Mouse (Mus musculus): ENCODE data around the gene Esrrg.

Esrrg gene

DNA sequence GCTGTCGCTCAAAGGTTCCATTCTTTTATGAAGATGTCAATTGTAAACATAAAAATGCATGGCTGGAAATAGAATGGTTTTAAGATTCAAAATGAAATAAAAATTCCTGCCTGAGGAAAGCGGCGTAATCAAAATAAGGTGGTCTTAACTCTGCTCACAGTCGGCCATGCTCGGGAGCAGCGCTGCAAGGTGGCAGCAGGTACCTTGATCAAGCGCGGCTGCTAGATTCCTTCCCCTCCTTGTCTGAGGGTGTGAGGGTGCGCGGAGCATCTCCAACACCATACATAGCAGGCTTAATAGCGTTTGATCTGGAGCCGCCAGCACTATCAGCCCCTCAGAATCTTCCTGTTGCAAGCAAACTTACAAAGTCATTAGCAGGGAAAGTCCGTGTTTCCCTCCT lies 399.9 kb downstream of the Esrrg start:
- no peak for DNase-seq

DNA sequence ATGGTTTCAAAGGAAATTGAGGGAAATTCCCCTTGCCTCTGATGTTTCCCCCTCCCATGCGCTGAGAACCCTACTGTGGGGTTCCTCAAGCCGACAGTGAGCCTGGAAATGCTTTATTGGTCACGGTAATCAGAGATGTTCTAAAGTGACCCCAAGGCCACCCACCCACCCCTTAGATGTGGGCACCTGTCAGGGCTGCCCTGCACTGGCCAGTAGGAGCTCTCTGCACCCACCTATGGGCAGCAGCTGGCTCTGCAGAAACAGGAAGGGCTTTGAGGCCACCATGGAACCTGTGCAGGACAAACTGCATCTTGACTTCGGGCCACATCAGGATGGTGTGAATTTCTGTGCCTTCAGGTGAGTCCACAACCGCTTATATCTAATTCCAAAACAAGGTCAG lies 401.3 kb downstream of the Esrrg start:
- DNase-seq, result no peak

DNA sequence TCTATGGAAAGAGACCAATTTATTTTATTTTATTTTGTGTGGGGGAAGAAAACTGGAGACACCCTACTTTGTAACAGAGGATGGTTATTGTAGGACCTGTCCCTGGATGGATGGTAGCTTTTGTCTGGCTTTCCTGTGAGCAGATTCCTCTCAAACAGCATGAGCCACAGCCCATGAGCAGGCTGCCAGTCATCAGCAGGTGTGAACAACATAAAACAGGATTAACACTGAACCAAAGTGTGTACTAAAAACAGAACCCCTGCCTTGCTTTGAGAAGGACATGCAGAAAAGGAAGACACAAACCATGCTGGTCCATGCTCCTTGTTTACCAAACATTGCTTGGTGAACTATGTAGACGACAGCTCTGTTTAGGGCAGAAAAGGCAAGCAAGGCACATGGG lies 402.3 kb downstream of the Esrrg start:
- no peak for DNase-seq

DNA sequence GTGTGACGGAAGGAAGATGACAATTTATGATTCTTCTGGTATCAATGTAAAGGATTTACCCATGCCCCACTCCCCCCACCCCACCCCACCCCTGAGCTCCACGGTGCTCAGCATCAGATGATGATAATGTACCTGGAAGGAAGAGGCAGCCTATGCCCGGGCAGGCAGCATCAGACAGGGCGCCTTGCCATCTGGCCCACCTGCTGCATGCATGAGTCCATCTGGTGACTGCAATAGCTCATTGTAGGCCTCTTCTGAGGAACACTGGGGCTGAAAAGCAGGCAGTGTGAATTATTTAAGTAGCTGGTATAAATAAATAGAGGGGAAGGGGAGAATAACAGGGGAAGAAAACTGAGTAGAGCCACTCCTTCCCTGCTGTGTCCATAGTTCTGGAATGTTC lies 405.8 kb downstream of the Esrrg start:
- DNase-seq, result no peak

DNA sequence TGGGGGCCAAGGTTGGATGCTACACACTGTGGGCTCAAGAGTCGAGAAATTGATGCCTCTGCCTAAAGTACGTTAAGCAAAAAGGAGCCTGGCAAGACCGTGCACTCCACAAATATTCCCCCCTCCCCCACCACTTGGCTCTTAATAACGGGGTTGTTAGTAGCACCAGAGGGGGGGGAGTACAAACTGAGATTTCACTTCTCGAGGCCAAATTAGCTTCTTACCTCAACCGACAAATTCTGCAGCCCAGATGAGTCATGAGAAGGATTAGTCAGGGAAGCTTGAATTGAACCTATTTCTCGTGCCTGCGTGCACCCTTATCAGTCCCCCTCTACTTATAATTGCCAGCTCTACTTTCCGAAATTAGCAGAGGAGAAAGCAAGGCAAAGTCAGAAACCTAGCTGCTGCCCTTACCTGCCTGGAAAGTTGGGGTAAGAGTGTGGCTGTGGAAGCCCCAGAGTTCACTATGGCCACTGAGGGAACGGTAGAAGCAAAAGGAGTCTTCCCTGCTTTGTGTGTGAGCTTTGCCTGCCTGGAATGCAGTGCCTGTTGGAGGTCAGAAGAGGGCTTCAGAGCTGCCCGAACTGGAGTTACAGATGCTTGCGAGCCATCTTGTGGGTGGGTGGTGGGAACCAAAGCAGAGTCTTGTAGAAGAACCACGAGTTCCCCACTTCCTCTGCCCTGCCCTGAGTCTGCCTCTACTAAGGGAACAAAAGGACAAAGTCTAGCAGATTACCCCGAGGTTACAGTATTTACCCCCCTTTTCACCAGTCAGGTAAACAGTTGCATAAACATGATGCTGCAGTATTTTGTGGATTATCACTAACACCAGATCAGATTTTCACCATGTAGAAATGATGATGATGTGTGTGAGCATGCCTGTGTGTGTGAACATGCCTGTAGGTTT lies 409.6 kb downstream of the Esrrg start:
- DNase-seq, result no peak

DNA sequence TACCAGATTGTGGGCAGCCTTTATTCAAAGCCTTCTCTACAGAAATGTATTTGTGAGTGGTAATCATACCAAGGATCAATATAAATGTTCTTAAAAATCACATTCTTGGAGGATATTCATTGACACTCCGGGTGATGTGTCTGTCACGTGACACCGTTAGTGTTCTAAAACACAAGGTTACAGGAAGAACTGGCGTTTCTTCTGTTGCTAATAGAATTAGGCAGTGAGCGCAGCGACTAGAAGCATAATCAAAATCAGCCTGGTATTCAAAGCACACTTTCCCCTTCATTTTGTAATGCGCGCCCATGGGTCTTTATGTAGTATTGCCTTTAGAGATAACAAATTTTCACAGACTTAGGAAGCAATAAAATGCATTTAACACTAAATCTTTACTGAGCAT lies 420.6 kb downstream of the Esrrg start:
- no peak for DNase-seq

DNA sequence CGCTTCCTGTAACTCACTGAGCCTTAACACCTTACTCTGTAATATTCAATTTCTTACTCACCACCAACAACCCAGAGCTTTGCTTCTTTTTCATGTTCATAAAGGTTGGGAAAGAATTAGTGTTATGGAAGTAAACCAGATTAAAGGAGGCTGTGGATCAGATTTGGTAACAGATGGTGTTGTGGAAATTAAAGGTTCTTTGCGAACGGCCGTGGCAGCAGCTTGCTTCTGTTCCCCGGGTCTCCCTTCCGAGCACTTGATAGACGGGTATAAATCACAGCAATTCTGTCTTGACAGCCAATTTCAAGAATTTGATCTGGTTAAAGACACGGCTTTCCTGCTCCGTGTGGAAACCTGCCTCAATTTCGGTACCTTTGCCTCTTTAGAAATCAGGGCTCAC lies 421.5 kb downstream of the Esrrg start:
- no peak for DNase-seq

DNA sequence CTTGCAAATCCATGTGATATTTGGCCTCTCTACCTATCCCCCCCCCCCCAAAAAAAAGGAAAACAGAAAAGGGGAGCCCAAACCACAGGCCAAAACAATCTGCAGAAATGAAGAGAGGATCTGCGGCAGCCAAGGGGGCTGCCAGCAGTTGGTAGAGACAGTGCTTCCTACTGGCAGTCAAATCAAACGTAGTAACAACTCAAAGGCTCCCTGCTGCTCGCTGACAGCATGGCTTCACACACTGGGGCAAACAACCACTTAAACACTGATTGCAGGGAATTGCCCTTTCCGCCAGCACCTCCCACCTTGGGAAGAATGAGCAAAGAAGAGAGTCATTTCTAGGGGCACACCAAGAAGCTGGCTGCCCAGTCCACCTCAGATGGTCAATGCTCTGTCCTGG lies 422.7 kb downstream of the Esrrg start:
- DNase-seq, result no peak

DNA sequence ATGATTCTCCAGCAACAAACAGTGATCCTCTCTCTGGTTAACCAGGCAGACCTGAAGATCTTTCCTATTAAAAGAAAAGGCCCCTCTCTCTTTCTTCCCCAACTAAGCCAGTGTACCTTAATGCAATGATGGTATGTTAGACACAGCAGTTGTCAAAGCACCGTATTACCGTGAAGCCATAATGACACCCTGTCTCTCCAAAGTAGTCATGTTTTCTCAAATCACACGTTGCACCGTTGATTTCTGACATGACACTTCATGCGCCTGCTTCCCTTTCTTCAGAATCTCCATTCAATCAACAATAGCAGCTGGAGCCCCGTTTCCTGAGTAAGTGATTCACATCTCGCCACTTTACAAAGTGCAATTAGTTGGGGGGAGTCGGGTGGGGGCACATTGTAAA lies 427.4 kb downstream of the Esrrg start:
- no peak for DNase-seq

DNA sequence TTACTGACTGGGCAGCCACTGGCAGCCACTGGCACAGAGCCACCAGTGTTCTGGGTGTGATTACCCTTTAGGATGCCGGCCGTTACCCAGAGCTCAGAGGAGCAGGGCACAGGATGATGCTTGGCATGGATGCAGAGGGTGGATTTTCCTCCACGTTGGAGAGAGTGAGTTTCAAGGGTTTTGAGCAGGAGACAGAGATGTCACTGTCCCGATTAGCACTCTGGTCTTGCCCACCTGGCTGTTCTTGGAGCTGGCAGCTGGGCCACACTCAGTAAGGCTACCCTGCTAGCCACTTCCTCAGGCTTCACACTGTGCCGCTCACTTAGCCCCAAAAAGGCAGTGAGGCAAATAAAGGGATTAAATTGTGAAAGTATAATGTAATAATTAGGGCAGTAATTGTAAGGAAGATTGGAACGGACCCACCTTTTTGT lies 438.1 kb downstream of the Esrrg start:
- no peak for DNase-seq

DNA sequence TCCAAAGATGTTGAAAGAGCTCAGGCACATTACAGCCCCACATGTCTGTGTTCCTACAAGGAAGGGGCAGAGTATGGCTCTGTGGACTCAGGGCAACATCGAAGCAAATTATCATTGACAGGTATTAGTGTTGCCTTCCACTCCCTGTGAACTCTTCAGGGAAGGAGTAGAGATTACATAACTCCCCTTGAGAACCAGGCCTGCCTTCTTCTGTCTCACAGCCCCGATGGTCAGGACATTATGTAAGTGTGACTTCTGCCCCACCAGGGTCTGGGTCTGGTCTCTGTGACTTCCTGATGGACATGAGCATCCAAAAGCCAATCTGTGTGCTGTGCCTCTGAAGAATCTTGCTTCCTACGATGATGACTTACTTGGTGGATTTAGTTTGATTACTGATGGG lies 438.6 kb downstream of the Esrrg start:
- DNase-seq, result no peak

DNA sequence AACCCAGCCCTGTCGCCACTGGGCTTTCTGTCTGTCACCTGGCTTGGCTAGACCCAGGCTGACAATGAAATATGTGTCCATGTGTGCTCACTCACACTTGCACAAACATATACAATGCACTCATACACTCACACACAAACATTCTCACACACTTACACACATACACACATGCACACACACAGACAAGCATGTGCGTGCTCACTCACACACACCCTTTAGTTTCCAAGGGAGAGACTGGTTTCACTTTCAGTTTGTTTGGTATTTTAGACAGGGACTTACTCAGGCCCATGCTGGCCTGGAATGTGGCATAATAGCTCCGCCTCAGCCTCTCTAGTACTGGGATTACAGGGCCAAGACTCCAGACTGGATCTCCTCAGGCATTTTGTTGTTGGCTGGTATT lies 447.3 kb downstream of the Esrrg start:
- DNase-seq, result no peak

DNA sequence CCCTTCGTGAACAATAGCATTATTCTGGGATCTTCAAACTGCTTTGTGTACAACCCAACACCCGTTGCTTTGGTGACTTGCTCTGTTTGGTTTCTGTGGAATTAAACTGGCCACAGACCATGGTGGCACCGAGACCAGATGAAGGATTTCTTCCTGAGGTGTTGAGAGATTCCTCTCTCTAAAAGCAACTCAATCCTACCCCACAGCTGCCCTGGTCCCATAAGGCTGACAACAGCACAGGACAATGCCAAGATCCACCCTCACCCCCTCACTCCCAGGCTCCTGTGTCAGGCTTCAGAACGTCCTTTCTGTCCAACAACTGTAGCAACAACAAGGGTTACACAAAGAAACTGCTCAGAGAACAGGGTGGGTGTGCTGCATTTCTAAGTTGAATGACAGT lies 449.3 kb downstream of the Esrrg start:
- DNase-seq, result no peak

DNA sequence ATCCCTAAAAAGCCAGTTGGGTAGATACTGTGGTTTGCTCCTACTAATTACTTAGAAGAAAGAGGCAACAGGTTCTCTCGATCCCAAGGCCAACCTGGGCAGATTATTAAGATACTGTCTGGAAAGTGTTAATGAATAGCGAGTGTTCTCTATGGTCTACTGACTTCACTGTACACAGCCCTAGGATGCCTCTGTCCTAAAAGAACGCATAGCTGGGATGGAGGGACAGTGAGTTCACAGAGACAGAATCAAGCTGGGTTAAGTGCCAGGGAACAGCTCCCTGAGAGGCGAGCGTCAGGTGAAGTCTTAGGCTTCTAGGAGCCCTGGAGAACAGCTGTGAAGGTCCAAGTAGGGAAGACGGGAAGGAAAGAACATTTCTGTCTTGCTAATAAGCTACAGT lies 450.4 kb downstream of the Esrrg start:
- peak; percentile 22 for DNase-seq

DNA sequence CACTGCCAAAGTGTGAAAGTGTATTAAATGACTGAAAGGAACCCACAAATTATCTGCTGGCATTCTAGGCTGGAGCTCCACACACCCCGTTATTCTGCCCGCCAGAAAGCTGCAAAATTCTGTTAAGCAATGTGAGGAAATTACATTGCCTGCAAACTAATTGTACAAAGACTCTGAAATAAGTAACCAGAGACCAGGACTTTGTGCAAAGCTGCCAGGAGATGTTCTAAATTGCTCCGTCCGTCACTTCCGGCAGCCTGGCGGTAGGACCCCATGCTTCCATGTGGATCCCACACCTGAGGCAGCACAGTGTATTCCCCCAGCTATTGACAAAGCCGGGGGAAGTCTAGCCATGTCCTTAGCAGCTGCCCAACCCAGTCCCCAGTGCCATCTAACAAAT lies 451.9 kb downstream of the Esrrg start:
- DNase-seq, result no peak

DNA sequence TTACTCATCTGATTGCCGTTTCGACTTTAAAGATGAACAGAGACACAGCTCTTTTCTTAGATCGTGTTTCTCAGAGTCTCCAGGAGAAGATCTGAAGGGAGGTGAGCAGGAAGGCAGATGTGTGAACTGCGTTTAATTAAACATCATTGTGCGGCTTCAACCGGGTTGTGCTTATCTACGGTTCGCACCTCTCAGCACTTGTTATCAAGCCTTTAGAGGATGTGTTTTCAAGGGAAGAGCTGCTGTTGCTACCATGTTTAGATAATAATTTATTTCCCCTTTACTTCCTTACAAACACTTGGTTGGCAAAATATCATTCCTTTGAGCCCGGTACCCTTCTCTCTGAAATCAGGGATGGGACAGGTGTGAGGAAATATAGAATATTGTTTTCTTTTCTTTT lies 460.2 kb downstream of the Esrrg start:
- no peak for DNase-seq

DNA sequence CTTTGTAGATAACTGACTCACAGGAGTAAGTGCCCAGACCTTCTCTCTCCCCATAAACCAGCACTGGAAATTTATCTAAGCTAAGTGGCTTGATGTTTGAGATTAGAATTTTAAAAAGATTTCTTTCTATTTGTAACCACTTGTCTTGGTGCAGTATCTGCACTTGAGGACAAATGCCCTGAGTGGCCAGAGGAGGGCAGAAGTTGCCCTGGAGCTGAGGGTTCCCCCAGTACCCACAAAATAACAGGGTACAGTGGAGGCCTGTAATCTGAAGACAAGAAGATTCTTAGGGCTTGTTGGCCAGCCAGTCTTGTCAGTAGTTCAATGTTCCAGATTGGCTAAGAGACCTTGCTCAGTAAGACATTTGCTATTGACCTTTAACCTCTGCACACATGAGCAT lies 461.3 kb downstream of the Esrrg start:
- no peak for DNase-seq

DNA sequence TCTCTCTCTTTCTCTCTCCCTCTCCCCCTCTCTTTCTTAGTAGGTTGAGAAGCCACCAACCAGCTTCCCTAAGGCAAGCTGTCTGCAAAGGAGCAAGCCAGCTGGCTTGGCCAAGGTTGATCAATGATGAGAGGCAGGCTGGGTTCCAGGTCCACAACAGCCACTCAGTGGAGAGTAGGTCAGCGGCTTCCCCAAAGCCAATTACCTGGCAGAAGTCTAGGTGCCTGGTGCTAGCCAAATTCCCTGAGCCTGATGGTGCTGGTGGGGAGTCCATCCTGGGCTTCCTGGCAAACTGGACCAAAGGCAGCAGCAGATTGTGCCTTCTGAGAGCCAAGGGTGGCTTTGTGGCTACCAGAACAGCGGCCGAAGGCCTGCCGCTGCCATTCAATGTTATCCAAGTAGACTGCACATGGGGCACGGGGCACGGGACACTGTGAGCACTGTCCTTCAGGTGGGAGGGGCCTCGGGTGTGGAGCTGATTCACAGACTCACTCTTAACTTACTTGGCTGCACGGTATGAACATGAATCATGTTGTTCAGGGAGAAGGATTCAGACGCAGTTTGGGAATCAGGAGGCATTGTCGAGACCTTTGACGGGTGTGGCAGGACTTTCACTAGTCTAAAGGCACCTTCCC lies 469.1 kb downstream of the Esrrg start:
- DNase-seq, result no peak

DNA sequence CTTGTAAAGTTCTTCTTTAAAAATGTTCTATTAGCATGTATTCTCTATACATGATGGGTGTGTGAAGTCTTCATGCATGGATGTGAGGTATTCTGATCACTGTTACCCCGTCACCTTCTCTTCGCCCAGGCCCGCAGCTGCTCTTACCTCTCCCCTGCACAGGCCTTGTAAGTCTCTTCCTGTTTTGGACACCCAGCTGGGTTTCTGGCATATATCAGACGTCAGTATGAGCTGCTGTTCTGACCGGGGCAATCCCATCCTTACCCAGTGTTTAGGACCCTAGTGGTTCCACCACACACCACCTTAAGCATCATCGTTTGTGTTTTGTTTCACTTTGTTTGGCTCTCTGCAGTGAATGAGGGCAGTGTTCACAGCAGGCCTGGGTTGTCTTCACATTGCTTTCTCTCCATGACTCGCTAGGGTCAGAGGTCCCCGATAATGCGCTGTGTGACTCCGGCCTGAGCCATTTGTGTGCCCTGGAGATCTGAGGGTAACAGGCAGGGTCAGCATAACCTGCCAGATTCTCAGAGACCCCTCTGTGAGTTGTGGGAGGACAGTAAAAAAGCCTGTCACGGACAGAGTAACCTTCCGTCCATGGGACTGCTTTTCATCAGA lies 471.8 kb downstream of the Esrrg start:
- no peak for DNase-seq

DNA sequence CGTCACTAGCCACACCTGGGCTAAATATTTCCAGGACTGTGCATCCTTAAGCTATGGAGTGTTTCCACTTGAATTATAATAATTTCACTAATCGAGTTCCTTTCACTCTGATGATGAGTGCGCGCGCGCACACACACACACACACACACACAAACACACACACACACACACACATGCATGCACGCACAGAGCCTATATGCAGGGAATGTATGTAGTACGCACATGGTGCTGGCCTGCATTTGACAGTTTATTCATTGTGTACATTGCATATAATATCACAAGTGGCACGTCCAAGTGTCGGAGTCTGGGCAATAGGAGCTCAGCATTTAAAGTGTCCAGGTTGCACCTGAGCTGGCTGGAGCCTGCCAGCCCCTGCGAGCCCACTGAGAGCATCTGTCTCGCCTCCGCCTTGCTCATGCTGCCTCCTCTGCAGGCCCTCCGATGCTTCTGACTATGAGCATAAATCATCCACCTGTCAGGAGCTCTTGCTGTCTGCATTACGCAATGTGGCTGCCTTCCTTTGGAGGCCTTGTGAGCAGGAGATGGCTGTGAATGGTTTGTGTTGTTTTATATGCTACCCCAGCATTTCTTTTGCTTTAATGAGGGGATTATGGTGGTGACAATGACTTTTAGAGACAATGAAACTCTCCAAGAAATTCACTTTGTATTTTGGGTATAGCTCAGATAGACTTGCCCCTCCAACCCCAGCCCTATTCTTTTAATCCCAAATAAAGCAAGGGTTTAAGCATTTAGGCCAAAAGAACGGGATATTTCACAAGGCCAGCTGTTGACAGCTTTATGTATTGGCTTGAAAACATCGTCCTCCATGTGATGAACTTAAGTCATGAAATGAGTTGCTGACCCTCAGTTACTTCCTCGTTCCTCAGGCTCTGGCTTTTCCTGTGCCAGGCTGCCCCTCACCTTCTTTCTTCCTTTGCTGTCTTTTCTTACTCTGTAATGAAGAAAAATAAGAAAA lies 474.4 kb downstream of the Esrrg start:
- no peak for DNase-seq

DNA sequence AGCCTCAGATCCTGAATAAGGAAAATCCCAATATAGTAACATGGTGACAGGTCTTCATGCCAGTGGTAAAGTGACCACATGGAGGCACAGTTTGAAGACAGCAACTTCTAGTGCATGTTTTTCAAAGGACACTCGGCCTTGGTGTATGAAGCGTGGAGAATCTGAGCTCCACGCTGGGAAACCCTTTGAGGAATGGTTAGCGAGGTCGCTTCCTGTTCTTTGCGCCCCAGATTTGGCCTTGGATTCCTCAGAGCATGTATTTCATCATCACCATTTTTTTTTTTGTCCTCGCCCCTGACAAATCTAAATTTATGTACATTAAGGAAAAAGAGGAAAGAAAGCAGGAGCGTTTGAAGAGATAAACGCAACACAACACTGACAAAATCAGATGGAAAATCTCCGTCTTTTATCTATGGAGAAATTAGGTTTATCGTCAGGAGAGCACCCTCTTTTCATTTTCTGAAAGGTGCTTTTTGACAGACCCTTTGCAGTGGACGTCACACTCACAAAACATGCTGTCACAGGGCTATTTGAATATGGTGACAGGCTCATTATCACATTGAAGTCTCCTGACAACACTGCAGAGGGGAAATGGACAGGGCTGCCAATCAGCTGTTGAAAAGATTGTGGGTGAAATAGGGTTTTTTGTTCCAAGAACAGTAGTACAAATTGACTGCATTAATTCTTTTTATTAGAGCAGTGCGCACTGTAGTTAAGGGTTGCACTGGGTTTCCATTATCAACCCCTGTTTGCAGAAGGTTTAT lies 476.7 kb downstream of the Esrrg start:
- DNase-seq, result no peak

DNA sequence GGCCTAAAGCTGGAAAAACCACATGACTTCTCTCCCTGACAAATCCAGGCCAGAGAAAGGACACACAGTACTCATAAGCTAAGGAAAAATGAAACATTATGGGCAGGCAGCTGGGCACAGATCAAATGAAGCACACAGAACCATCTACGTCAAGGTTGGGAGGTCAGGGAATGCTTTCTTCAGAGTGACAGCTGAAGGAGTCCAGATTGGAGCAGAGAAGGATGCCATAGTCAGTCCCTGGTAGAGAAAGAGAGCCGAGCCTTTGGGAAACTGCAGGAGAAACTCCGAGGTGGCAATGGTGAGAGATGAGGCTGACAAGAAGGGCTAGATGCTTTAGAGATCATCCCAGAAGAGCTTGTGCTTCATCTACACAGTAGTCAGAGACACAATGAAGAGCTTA lies 485.1 kb downstream of the Esrrg start:
- DNase-seq, result no peak
